Mouse (Mus musculus) embryonic fibroblast, embryonic 13.5 days (primary cell): Measurements from ENCODE around the gene Pcyt2. TPM values are rescaled to one million over a fixed set of nuclear protein-coding genes. Genes with fewer than 3 reads are reported as not detected.
A peak's percentile ranks its signal among the peaks of the same experiment; 100 is the strongest.

Source experiments
- H3K27ac ChIP-seq: 2 replicates; pipeline ENCODE4 v1.5.1; 2012; ENCODE audit warnings: low read length, control low read depth, inconsistent platforms; ENCODE audit not compliant: insufficient read depth
- H3K4me1 ChIP-seq: 2 replicates; pipeline ENCODE4 v1.6.1; 2011; ENCODE audit warnings: low read length; ENCODE audit not compliant: control insufficient read depth, insufficient read depth
- H3K4me3 ChIP-seq: 2 replicates; pipeline ENCODE4 v1.5.1; 2011; ENCODE audit warnings: mild to moderate bottlenecking, control low read depth, low read length; ENCODE audit not compliant: insufficient read depth
- CTCF ChIP-seq: IDR thresholded peaks from 2 replicates; pipeline ENCODE4 v1.5.1; 2011; ENCODE audit warnings: mild to moderate bottlenecking, control low read depth, low read length, moderate library complexity, borderline replicate concordance; ENCODE audit not compliant: insufficient read depth
- POLR2A ChIP-seq: IDR thresholded peaks from 2 replicates; pipeline ENCODE4 v1.6.1; 2011; ENCODE audit warnings: low read depth, mild to moderate bottlenecking, control low read depth, low read length, moderate library complexity
- polyA plus RNA-seq: library from polyadenylated mRNA; stranded (reverse); fragments of >200 nt; gene quantifications from 2 replicates; pipeline ENCODE4 v1.2.4, GENCODE M21; 2011; ENCODE audit warnings: low read depth; ENCODE audit not compliant: missing spikeins, insufficient read length

Pcyt2 gene
- 39.5 and 45.2 TPM in 2 replicates for polyA plus RNA-seq

DNA sequence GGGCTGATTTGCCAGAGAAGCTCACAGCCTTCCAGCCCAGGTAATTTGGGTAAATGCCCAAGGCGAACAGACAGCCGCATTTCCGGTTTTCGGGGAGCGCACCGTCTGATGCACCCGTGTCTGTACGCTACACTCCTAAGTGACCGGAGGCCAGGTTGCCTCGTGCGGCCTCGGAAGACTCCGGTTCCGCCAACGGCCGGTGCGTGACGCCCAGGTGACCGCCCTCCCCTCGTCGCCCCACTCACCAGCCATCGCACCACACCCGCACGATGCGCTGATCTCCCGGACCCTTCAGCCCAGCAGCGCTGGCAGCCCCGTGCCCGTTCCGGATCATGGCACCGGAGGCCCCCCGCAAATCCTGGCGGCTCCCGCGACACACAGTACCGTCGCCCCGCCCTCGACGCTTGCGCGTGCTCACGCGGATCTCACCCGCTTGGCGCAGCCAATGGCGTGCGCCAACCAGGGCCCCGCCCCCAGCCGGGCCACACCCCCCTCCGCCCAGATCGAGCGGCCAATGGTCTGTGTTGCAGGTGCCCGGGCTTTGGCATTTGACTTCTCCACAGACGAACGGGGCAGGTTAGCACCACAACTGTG, at the start of gene Pcyt2:
TSS of gene Pcyt2 (minus strand) at position 418 of the 594 bp plus-strand sequence.
- Histone ChIP-seq H3K27ac (peak within 1 kb of the TSS; percentile 24), H3K4me1 (no peaks in the 10 kb centered on the region), H3K4me3 (peak within 1 kb of the TSS; percentile 84)
- TF ChIP-seq CTCF (no peak), POLR2A (peak; percentile 86)

DNA sequence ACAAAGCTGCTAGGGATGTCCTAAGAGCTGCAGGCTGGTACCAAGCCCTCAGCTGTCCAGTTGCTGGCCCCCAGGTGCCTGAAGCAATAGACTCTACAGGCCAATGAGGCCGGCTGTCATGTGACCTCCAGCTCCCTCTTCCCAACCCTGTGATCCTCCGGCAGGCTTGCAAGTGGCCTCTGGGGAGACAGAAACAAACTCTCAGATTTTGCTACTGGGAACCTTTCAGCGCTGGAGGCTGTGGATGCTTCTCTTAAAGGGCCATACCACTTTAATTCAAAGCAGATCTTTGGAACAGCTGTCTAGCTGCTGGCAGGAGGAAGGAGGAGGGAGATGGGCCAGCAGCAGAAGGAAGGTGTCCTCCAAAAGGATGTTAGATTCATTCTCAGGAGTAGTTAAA, 48.9 kb upstream of the Pcyt2 start:
- Histone ChIP-seq H3K4me1 (no peaks in the 10 kb centered on the region), H3K27ac (no peak overlapping the region), H3K4me3 (no peak overlapping the region)
- no peak for TF ChIP-seq POLR2A
- no peak for TF ChIP-seq CTCF

DNA sequence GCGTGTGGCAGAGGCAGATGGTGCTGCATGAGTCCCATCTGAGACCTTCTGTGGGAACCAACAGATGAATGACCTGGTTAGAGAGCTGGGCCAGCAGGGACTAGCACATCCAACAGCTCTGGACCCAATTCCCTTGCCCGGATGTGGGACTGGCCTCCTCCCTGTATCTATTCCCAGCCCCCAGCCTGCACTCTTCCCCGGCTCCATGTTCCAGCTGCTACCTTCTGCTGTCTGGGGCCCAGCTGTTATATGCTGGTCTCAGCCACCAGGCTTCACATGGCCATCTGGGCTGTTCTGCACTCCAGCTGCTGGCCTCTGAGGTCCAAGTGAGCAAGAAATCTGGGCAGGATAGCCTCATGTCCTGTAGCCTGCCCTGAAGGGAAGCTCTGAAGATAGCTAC, 47.7 kb upstream of the Pcyt2 start:
- no peak overlapping the region for H3K27ac ChIP-seq
- no peak overlapping the region for H3K4me3 ChIP-seq
- H3K4me1 ChIP-seq: no peaks in the 10 kb centered on the region
- TF ChIP-seq CTCF (no peak), POLR2A (no peak)

DNA sequence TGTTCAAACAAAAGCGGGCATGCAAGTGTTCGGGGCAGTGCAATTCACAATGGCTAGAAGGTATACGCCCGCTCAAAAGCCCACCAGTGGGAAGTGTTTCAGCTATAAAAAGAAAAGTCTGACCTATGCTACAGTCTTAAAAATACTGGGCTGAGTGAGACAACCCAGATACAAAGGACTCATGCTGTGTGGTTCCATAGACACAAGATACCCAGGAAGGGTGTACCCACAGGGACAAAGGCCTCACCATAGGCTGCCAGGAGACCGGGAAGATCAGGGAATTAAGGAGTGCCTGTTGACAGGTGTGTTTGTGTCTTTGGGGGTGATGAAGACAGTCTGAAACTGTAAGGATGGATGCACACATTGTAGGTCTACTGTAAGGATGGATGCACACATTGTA, 46.0 kb upstream of the Pcyt2 start:
- TF ChIP-seq CTCF (no peak), POLR2A (no peak)
- Histone ChIP-seq H3K27ac (no peak overlapping the region), H3K4me1 (no peaks in the 10 kb centered on the region), H3K4me3 (no peak overlapping the region)

DNA sequence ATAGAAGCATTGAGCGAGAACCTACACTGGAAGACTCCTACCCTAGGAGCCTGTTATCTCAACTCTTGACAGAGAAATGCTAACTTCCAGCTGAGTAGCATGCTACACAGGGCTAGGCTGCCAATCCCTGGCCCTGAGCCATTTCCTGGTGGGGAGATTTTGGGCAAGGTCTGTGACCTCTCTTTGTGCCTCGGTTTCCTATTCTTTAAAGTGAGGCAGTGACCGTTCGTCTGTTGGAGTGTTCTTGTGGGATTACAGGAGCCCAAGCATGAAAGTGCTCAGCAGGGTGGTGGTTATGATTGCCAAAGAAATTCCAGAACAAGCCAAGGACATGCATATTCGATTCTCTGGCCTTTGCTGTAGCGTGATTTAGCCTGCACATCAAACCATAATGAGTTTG, 45.0 kb upstream of the Pcyt2 start:
- no peaks in the 10 kb centered on the region for H3K4me1 ChIP-seq
- no peak overlapping the region for H3K27ac ChIP-seq
- no peak for TF ChIP-seq POLR2A
- no peak for TF ChIP-seq CTCF
- H3K4me3 ChIP-seq: no peak overlapping the region

DNA sequence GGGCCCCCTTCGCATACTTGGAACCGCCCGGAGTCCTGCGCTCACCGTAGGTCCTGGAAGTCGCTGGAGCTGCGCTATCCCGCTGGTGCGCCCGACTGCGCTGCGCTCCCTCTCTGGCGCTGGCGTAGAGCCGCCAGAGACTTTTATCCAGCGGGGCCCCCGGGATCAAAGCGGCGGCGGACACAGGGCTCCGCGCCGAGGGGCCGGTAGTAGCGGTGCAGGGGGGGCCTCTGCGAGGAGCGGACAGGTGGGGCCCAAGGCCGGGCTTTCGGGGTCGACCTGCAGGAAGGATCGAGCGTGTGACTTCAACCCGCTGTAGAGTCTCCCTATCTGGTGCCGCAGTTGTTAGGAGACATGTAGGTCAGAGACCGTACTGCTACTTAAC, 43.3 kb upstream of the Pcyt2 start, which contains the start of gene Notum:
TSS of gene Notum (minus strand) at position 100 of the 385 bp plus-strand sequence.
- Histone ChIP-seq H3K27ac (no peak within 1 kb of the TSS), H3K4me1 (no peaks in the 10 kb centered on the region), H3K4me3 (peak within 1 kb of the TSS; percentile 17)
- TF ChIP-seq POLR2A (no peak), CTCF (no peak)

DNA sequence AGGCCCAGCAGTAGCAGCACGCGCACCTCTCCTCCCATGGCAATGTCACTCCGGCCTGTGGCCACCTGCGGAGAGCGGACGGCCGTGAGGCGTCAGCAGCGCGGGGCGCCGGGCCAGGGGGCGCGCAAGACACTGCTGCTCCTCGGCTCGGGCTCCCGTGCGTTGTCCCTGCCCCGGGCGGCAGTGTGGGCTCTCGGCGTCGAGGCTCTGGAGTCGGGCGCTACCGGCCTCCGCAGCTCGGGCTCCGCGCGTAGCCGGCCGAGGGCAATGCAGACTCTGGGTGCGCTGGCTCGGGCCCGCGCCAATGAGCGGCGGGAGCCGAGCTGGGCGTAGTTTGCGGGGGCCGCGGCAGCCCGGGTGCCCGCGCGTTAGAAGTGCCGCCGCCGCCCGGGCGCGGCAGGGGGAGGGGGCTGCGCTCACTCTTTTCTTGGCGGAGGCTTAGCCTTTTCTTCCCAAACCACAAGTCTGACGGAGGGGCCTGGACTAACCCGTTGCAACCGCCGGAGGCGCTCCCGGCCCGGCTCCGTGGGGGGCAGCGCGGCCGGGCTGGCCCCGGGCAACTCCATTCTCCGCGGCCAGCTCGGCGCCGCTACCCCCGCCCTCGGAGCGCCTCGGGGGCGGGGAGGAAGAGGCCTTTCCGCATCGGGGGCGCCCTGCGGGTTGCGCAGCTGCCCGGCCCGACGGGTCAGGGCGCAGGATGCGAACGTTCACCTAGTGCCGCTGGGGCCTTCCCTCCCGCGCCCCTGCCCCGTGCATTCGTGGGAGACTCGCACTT, 42.8 kb upstream of the Pcyt2 start:
- peak overlapping the region; percentile 17 for H3K4me3 ChIP-seq
- no peak for TF ChIP-seq CTCF
- TF ChIP-seq POLR2A: no peak
- no peak overlapping the region for H3K27ac ChIP-seq
- H3K4me1 ChIP-seq: no peaks in the 10 kb centered on the region

DNA sequence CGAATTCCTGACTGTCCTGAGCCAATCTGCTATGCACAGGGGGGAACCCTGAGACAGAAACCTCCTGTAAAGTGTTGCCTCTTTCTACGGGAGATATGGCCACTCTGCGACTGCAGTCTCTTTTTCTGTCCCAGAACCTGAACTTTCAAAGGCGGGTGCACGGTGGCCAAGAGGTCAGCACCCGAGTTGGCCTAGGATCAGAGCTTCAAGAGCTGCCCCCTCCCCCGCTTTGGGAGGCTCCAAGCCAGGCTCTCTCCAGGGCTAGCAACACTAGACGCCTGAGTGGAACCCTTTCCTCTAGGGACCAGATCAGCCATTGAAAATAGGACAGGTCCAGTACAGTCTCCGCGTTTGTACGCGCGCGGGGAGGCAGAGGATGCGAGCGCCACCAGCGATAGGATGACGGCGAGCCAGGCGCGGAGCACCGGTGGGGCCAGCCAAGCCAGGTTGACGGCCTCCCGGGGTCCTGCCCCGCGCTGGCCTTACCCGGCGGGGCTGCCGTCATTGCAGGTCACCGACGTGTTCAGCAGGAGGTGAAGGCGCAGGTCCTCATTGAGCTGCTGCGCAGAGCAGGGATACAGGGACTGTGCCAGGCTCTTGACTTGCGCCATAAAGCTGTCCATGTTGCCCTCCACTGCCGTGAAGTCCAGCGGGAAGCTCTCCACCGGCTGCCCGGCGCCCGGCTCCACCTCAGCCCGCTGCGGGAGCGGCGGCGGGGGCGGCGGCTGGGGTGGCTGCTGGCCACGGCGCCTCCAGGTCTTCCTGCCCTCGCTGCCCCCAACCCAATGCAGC, 42.0 kb upstream of the Pcyt2 start:
- no peak overlapping the region for H3K4me3 ChIP-seq
- H3K27ac ChIP-seq: no peak overlapping the region
- no peaks in the 10 kb centered on the region for H3K4me1 ChIP-seq
- TF ChIP-seq POLR2A: no peak
- TF ChIP-seq CTCF: no peak

DNA sequence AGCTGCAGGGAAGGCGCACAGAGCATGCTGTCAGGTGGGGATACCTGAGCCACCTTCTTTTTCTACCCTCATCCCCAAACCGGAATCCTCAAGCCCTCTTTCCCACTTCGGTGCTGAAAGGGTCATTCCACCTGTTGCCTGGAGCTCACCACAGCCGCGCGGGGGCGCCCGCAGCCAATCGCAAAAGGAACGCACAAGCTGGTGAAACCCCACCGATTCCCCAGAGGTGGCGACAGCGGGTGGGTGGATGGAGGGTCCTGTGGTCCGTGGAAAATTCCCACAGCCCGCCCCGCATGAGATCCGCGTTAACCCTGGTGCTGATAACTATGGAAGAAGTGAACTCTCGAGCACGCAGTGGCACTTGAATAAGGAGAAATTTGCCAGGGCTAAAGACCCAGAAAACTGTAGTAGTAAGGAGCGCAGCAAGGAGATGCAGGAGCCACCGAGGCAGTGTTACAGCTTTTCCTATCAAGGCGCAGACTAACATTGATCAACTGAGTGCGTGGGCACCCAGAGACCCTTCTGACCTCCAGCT, 41.2 kb upstream of the Pcyt2 start:
- peak; percentile 84 for TF ChIP-seq CTCF
- TF ChIP-seq POLR2A: no peak
- Histone ChIP-seq H3K27ac (no peak overlapping the region), H3K4me3 (no peak overlapping the region), H3K4me1 (no peaks in the 10 kb centered on the region)

DNA sequence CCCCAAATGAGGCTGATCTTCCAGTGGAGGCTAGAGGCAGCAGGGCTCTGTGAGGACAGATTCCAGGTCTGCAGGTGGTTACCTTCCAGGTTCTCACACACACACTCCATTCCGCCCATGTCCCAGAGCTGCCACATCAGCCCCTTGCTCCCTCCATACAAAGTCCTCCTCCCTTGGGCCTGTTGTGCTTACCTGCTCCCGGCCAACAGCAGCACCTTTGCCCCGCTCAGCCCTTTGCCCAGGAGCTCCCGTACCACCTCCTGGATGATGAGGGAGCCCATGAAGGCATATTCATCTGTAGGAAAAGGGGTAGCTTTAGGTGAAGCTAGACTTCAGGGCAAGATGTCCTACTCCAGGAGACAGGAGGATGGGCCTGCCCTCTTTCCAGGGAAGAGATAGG, 39.6 kb upstream of the Pcyt2 start:
- no peak overlapping the region for H3K4me3 ChIP-seq
- no peaks in the 10 kb centered on the region for H3K4me1 ChIP-seq
- TF ChIP-seq POLR2A: no peak
- TF ChIP-seq CTCF: no peak
- H3K27ac ChIP-seq: no peak overlapping the region
